Mouse (Mus musculus) left cerebral cortex, adult 18-20 months (tissue): ENCODE results near the gene Il22ra1. TPM values are rescaled to one million over a fixed set of nuclear protein-coding genes. Genes with fewer than 3 reads are reported as not detected.
A peak's percentile ranks its signal among the peaks of the same experiment; 100 is the strongest.

Experiments used
- DNase-seq, 2 experiments: peaks; one replicate each; pipeline ENCODE4 v3.0.0; 2021 to 2022; ENCODE audit warnings: low spot score in 2 of 2, mixed read lengths in 1 of 2
- total RNA-seq, 2 experiments: library from RNA; stranded (reverse); gene quantifications; 2 replicates each; pipeline ENCODE4 v1.2.3; 2021

Gene Il22ra1
- total RNA-seq, 2 experiments from 2014 or later: 0.14 TPM; not detected in 1

- DNase-seq: peak; percentile 37 to 60
Measured at GRCm38 (mm10) chr4:135733901-135734300, 5.9 kb downstream of the Il22ra1 start.

DNA sequence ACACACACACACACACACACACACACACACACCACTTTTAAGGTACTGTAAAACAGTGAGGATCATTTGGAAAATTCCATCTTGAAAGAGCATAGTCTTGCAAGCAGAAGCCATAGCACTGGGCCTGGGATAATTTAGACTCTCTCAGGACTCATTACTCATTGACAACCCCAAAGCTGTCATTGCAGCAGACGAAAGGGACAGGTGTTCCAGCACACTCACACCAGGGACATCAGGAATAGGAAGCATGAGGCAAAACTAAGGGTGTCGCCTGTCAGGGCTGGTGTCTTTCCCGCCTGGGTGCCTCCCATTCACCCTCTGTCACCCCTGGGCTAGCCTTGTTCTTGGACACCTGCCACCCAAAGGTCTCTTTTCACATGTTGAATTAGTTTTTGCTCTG lies 8.9 kb downstream of the Il22ra1 start:
- no peak for DNase-seq

DNA sequence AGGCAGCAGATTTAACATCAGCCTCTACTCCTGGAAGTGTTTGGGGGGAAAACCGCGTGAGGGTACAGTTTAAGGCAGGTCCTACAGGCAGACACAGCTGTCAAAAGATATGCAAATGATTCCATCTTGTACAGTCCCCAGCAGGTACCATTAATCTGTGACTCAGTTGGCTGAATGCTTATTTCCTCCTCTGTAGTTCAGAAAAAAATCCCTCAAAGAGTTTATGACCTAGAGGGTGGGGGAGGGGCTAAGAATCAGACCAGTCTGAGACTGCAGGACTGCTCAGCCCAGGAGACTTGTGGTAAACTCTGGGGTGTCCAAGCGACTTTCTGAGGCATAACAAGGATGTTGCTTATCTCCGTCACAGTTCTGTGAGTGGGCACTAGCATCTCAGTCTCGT lies 10.3 kb downstream of the Il22ra1 start:
- no peak for DNase-seq

DNA sequence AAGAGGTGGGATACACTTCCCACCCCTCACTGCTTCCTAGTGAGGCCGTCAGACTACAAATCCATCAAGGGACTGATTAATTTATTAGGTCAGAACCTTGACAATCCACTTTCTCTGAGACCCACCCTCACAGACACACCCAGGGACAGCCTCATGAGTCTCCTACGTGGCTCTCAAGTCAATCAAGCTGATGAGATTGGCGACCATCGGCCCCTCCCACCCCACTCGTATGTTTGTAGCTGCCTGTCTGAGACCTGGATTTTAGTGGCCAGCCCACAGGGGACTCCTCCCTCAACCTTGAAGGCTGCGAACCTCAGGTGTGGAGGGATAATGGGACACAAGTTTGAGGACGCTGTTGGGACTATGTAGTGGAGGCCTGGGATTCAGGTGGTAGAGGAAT lies 11.2 kb downstream of the Il22ra1 start:
- DNase-seq: no peak

GRCm38 (mm10) chr4:135739672-135740071 lies 11.7 kb downstream of the Il22ra1 start:
- DNase-seq: no peak

DNA sequence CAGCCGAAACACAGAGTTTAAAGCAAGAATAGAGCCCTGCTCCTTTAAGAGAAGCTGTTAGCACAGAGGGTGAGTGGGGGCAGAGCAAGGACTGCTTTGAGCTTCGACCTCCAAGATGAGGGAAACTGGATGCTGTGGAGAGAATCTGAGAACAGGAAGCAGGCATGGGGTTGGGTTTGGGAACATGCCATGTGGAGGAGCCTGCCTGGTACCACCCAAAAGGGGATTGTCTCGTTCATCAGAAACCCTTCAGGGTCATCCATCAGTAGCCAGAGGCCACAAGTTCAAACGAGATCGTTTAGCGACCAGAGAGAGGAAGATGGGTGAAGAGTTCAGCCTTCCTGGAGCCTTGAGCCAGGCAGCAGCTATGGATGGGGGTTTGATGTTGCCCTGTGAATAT lies 15.5 kb downstream of the Il22ra1 start:
- no peak for DNase-seq

GRCm38 (mm10) chr4:135744726-135745448 lies 16.9 kb downstream of the Il22ra1 start:
- DNase-seq: no peak

- no peak for DNase-seq
Measured at GRCm38 (mm10) chr4:135745613-135746012, 17.6 kb downstream of the Il22ra1 start.

- no peak for DNase-seq
Measured at GRCm38 (mm10) chr4:135750896-135751295, 22.9 kb downstream of the Il22ra1 start.

DNA sequence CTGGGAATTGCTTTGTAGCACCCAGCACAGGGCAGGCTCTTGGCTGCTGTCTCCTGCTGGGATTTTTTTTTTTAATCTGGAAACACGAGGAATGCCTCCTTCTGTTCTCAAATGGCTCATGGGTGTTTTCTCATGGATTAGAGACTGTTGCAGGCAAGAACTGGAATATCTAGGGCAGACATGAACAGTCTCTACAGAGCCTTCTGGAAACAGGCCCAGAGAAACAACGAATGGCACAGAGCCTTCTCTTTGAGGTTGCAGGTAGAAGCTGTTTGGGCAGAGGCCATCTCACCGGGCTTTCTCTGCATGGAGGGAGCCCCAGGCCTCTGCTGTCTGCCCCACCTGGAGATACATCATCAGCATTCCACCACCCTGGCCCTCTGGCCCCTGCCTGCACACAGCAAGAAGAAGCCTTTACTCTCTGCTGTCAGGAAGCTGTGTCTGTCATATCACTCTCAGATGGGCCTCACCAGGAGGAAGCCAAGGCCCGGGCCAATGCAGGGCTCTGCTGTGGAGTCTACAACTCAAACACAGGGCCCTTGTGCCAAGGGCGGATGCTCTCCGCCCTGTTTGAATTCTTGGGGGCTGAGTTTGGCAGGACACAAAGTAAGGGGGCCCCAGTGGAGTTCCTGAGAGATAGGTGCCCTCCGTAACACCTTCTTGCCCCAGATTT lies 24.3 kb downstream of the Il22ra1 start:
- DNase-seq: no peak

DNA sequence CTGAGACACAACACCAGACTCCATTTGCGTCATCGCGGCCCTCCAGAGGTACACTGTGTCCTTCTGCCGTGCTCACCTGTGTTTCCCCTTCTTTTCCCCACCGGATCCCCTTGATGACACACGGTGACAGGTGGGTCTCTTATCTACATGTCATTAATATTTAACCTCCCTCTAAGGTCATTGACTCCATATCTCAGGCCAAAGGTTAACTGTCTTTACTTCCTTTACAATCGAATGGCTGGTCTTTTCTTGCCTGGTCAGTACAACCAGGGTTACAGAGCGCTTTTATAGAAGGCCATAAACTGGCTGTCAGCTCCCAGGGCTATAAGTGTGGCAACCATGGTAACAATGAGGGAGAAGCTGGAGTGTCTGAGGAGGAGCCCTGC lies 24.8 kb downstream of the Il22ra1 start:
- no peak for DNase-seq

GRCm38 (mm10) chr4:135758331-135758730 lies 30.4 kb downstream of the Il22ra1 start:
- DNase-seq: no peak

DNA sequence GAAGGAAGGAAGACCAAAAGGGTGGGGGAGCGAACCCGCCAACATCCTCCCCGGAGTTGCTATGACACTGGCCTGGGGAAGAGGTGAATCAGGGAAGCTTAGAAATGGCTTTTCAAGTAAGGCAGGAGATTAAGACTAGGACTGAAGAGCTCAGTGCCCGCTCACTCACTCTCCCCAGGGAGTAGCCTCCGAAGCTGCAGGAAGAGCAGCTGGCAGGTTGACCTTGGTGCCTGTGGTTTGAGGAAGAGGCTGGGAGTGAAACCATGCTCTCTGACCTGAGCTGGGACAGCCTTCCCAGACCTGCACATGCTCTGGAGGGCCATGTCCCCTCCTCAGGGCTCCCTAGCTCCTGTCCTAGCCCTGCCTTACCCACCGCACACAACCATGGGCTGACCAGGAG lies 30.9 kb downstream of the Il22ra1 start:
- DNase-seq: no peak

DNA sequence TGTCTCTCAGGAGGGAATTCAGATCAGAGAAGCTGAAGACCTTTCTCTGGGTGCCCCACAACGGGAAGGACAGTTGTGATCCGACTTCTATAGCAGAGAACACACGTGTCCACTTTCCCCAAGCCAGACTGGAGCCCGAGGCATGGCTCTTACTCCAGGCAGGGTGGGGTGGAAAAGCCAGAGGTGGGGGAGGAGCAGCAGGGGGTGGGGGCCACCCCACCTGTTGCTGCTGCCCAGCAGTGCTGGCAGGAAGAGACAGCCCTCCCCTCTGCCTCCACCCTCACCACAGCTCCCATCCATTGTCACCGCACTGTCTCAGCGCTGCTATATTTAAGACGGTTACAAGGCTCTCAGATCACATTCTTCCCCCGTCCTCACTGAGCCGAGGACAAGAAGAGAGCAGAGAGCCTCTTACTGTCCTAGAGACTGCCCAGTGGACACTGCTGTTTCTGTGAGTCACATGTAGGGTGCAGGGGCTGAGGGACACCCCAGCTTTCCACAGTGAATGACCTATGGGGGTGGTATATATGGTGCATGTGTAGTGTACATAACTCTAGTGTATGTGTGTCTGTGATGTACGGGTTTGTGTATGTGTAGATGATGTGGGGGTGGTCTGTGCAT lies 31.5 kb downstream of the Il22ra1 start, which contains the start of gene Myom3:
Gene Myom3 (plus strand): TSS at position 360 of the 621 bp plus-strand sequence.
- DNase-seq: no peak

- no peak for DNase-seq
Measured at GRCm38 (mm10) chr4:135761048-135761447, 33.1 kb downstream of the Il22ra1 start.

DNA sequence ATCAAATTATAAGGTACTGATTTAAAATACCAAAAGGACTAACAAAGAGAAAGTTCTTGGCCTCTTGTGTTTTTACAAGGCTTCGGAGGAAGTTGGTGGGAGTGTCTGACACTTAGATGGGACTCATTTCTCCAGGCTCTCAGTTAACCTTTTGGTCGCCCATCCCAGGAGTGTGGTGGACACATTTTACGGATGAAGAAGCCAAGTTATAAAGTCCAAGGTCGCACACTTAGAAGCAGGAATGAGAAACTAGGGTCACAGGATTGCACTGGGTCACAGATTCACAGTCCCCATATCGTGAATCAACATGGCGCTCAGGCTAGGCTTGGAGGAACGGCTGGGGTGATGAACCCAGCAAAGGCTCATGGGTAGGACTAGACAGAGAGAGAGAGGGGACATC lies 33.6 kb downstream of the Il22ra1 start:
- DNase-seq: no peak

GRCm38 (mm10) chr4:135762251-135762906 lies 34.4 kb downstream of the Il22ra1 start:
- peak in 1 of 2 experiments; percentile 39 for DNase-seq

- DNase-seq: no peak
Measured at GRCm38 (mm10) chr4:135764700-135765099, 36.7 kb downstream of the Il22ra1 start.

DNA sequence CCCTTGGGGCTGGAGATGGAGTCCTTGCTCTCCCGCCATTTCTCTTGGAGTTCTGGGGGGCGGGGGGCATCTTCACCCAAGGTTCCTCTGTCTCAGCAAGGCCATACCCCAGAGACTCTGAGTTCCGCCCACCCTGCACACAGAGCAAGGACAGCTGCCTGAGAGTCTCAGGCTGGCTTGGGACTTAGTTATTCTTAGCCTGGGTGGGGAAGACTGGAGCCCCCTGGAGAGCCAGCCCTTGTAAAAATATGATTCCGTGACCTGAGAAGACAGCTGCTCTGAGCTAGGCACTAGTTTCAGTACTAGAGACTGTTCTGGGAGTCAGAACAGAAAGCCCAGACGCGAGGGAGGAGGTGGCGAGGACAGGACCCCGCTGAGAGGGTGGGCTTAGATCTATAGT lies 37.7 kb downstream of the Il22ra1 start:
- no peak for DNase-seq

- no peak for DNase-seq
Measured at GRCm38 (mm10) chr4:135766976-135767375, 39.0 kb downstream of the Il22ra1 start.

DNA sequence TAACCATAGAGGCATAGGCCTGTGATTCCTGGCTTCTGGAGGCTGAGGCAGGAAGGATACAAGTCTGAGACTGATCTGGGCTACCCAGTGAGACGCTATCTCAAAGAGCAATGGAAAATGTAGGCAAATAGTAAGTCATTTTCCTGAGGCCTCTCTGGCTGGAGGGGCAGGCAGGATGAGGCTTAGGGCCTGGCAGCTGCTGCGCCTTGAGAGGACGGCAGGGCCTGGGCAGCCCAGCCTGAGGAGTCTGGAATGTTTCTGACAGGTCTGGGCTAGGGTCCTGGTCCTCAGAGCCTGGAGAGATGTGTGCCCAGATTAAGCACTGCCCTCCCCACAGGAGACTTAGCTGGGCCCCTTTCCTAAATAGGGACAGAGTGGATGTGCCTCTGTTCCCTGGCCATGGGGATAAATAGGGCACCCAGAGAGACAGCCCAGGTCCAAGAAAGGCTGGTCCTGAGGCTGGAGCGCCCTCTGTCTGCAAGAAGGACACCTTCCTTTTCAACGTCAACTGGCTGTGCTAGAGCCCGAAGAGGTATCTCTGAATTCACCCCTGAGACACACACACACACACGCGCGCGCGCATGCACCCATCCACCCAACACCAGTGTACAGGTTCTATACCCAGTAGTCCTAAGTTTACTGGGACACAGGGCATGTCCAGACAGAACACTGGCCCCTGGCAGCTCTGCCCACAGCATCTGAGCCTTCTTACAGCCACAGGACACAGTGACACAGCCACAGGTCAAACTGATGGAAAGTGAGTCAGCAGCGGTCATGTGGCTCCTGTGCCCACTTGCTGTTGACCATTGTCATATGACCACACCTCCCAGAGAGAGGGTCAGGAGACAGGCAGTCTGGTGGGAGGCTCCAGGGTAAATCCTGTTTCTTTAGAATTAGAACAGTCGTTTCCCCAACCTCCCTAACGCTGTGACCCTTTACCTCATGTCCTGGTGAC lies 40.9 kb downstream of the Il22ra1 start:
- peak; percentile 26 to 30 for DNase-seq
